Mouse (Mus musculus): ENCODE data around the gene Samd4b. TPM values are rescaled to one million over a fixed set of nuclear protein-coding genes. Genes with fewer than 3 reads are reported as not detected.
A peak's percentile ranks its signal among the peaks of the same experiment; 100 is the strongest.

Gene Samd4b
- total and polyA plus RNA-seq, 2 experiments from 2014 or later: 12.4 to 53.5 TPM

DNA sequence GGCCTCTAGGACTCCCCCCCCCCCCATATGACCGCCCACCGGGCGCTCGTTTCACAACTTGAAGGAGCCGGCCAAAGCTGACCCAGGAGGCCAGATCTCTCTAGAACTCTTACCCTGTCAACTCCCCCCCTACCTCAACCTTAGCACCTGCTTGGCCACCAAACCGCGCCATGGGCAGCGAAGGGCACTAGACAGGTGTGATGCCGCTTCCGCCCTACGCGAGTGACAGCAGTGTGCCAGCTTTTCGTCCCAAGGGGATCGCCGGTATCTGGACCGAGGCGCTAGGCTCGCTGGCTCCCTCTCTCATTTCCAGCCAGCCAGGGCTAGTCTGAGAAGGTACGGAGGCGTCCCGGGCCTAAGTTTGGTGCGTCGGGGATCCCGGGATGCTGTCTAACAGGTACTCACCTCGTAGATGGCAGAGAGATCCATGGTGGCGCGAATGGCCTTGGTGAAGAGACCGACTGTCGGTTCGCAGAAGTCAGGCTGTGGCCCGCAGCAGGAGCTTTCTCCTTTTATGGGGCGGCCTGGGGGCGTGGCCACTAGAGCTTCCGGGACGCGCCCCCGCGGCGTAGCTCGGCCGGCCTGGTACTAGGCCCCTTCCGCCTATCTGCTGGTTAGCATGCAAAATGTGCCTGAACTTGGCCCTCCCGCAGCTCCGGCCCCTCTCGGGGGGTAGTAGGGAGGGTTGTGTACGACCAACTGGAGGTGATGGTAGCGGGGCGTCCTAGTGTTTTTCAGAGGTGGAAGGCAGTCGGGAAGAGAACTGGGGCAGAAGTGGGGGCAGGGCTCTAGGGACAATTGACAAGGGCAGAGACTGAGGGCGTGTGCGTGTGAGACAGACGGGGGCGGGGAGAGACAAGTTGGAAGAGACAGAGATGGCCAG, 218.9 kb downstream of the Samd4b start:
- ATAC-seq (ENCODE audit: insufficient read depth, low read depth): peak; percentile 50
- peaks cover 62% of the 10 kb centered on the region for H3K4me1 ChIP-seq (ENCODE audit: control insufficient read depth, insufficient read depth)
- H3K27ac ChIP-seq (ENCODE audit: low read depth): peak overlapping the region; percentile 100
- H3K36me3 ChIP-seq (replicated peaks; ENCODE audit: control insufficient read depth, insufficient read depth, low read length): peaks cover 13% of the 10 kb centered on the region
- H3K4me3 ChIP-seq (ENCODE audit: low read depth, low read length): peak overlapping the region; percentile 89
- no peaks in the 10 kb centered on the region for H3K9me3 ChIP-seq (replicated peaks; ENCODE audit: control insufficient read depth, low read length)
- H3K4me2 ChIP-seq (ENCODE audit: low read depth, low read length): peak overlapping the region; percentile 95
- under 1% methylated on average over 52 of the region's 53 CpGs for WGBS
- H3K9ac ChIP-seq (replicated peaks; ENCODE audit: low read depth, low read length): peak overlapping the region; percentile 95
- TF ChIP-seq CTCF (IDR thresholded peaks at IDR 0.05; ENCODE audit: low read depth) (no peak), EP300 (IDR thresholded peaks at IDR 0.05; ENCODE audit: low read depth) (no peak)
- H3K27me3 ChIP-seq (ENCODE audit: control insufficient read depth, insufficient read depth, low read length): no peaks in the 10 kb centered on the region
- DNase-seq (ENCODE audit: low spot score): peak; percentile 93

DNA sequence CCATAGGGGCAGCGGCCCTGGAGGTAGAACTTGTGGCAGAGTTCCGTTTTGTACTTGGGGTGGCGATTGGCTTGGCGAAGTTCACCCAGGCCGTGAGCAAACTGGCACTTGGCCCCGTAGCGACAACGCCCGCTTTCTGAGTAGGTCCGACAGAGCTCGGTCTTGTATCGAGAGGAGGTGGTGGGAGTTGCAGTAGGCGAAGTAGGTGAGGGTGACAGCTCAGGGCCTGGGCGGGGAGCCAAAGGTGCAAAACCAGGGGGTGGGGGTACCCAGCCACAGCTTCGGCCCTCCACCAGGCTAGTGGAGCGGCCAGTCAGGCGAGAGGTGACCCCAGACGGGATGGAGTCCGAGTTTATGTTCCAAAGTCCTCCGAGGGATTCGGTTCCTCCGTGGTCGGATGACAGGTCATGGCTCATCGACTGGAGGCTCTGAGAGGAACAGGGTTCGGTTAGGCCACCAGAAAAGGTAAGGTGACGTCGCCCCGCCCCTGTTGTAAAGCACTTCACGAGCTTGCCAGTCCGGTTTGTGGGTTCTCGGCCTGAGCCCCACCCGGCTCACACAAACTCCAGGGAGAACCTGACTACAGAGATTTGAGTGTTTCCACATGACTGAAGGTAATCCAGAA, 219.8 kb downstream of the Samd4b start:
- Histone ChIP-seq H3K36me3 (replicated peaks; ENCODE audit: control insufficient read depth, insufficient read depth, low read length) (peaks cover 13% of the 10 kb centered on the region), H3K9ac (replicated peaks; ENCODE audit: low read depth, low read length) (peak overlapping the region; percentile 95), H3K27me3 (ENCODE audit: control insufficient read depth, insufficient read depth, low read length) (no peaks in the 10 kb centered on the region), H3K27ac (ENCODE audit: low read depth) (peak overlapping the region; percentile 100), H3K4me3 (ENCODE audit: low read depth, low read length) (peak overlapping the region; percentile 89), H3K4me2 (ENCODE audit: low read depth, low read length) (peak overlapping the region; percentile 95), H3K4me1 (ENCODE audit: control insufficient read depth, insufficient read depth) (peaks cover 55% of the 10 kb centered on the region), H3K9me3 (replicated peaks; ENCODE audit: control insufficient read depth, low read length) (no peaks in the 10 kb centered on the region)
- ATAC-seq (ENCODE audit: insufficient read depth, low read depth) (no peak), DNase-seq (ENCODE audit: low spot score) (no peak)
- TF ChIP-seq CTCF (IDR thresholded peaks at IDR 0.05; ENCODE audit: low read depth) (no peak), EP300 (IDR thresholded peaks at IDR 0.05; ENCODE audit: low read depth) (no peak)
- WGBS: 6% methylated on average over 32 of the region's 32 CpGs

DNA sequence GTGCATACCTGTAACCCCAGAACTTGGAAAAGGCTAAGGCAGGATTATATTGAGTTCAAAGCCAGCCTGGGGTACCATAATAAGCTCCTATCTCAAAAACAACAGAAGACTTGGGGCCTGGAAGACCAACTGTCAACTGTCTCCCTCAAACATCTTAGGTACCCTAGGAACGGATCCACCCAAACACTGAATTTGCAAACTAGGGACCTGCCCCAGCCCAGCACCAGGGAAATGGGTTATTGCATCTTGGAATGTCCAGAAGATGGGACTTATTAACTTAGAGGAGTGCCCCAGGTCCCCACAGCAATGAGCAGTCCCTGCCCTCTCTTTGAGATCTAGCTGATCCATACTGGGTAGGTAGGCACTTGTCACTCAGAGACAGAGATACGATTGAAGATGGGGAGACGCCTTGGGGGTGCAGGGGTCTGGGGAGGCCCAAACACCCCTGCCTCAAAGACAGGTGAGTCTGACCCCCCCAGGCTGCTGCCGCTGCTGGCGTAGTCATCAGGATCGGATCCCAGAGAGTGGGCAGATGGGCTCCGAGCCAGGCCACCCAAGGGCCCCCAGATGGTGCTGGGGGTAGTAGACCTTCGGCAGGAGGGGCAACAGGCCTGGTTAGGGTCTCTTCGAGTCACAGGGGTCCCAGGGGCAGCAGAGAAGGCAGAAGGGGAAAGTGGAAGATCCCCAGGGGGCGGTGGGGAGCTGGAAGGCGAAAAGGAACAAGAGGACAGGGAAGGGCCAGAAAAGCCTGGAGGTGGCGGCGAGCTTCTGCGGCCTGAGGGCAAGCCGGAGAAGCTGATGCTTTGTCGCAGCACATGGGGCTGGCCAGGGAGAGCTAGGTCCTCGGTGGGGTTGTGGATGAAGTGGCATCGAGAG, 220.5 kb downstream of the Samd4b start:
- ATAC-seq (ENCODE audit: insufficient read depth, low read depth) (no peak), DNase-seq (ENCODE audit: low spot score) (no peak)
- no peaks in the 10 kb centered on the region for H3K27me3 ChIP-seq (ENCODE audit: control insufficient read depth, insufficient read depth, low read length)
- H3K27ac ChIP-seq (ENCODE audit: low read depth): peak overlapping the region; percentile 100
- 48% methylated on average over 18 of the region's 18 CpGs for WGBS
- peak overlapping the region; percentile 89 for H3K4me3 ChIP-seq (ENCODE audit: low read depth, low read length)
- peaks cover 47% of the 10 kb centered on the region for H3K4me1 ChIP-seq (ENCODE audit: control insufficient read depth, insufficient read depth)
- H3K4me2 ChIP-seq (ENCODE audit: low read depth, low read length): peak overlapping the region; percentile 95
- TF ChIP-seq EP300 (IDR thresholded peaks at IDR 0.05; ENCODE audit: low read depth): no peak
- no peak for TF ChIP-seq CTCF (IDR thresholded peaks at IDR 0.05; ENCODE audit: low read depth)
- peaks cover 13% of the 10 kb centered on the region for H3K36me3 ChIP-seq (replicated peaks; ENCODE audit: control insufficient read depth, insufficient read depth, low read length)
- peak overlapping the region; percentile 95 for H3K9ac ChIP-seq (replicated peaks; ENCODE audit: low read depth, low read length)
- no peaks in the 10 kb centered on the region for H3K9me3 ChIP-seq (replicated peaks; ENCODE audit: control insufficient read depth, low read length)

DNA sequence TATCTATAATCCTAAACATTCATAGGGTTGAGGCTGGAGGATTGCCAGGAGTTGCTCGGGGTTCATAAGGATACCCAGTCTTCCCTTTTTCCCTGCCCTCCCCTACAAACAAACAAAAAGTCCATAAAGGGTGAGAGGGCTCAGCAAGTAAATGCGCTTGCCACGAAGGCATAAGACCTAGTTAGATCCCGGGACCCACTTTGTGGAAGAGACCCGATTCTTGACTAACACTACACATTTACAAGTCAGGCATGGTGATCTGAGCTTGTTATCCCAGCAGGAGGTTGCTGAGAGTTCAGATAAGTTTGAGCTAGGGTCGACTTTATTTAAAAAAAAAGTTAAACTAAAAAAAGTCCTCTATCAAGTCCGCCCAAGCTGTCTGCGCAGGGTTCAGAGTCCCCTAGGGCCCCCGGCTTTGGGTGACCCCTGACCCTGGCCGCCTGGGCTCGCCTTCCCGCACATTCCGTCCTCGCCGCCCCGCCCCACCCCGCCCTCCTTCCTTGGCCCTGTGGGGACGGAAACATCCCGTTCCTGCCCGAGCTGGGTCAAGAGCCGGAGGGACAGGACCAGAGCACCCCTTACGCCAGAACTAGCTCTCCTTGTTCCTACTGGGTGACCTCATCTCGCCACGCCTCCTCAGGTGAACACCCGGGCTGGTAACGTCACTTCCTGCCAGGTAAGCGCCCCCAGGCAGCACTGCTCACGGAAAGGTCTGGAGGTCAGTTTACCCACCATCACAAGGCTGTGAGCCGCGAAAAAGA, 221.8 kb downstream of the Samd4b start:
- 5% methylated on average over 30 of the region's 30 CpGs for WGBS
- Histone ChIP-seq H3K36me3 (replicated peaks; ENCODE audit: control insufficient read depth, insufficient read depth, low read length) (peaks cover 13% of the 10 kb centered on the region), H3K4me3 (ENCODE audit: low read depth, low read length) (peak overlapping the region; percentile 89), H3K27ac (ENCODE audit: low read depth) (peak overlapping the region; percentile 100), H3K9me3 (replicated peaks; ENCODE audit: control insufficient read depth, low read length) (no peaks in the 10 kb centered on the region), H3K9ac (replicated peaks; ENCODE audit: low read depth, low read length) (peak overlapping the region; percentile 65), H3K4me2 (ENCODE audit: low read depth, low read length) (peak overlapping the region; percentile 95), H3K4me1 (ENCODE audit: control insufficient read depth, insufficient read depth) (peaks cover 38% of the 10 kb centered on the region), H3K27me3 (ENCODE audit: control insufficient read depth, insufficient read depth, low read length) (no peaks in the 10 kb centered on the region)
- no peak for ATAC-seq (ENCODE audit: insufficient read depth, low read depth)
- DNase-seq (ENCODE audit: low spot score): peak; percentile 81
- TF ChIP-seq CTCF (IDR thresholded peaks at IDR 0.05; ENCODE audit: low read depth) (no peak), EP300 (IDR thresholded peaks at IDR 0.05; ENCODE audit: low read depth) (peak; percentile 23; the same call in 1 of the 2 replicates)

Measured in heart, postnatal 0 days (tissue).